Mouse (Mus musculus) lung, postnatal 4 days (tissue): ENCODE results near the gene Zcchc2.
A peak's percentile ranks its signal among the peaks of the same experiment; 100 is the strongest.

Experiments used
- DNase-seq, 2 experiments: peaks; one replicate each; pipeline ENCODE4 v3.0.0; 2021

Gene Zcchc2

GRCm38 (mm10) chr1:106036861-106037599 lies 46.8 kb downstream of the Zcchc2 start:
- peak; percentile 56 to 71 for DNase-seq

- DNase-seq: no peak
These were observed 49.1 kb downstream of the Zcchc2 start for GRCm38 (mm10) chr1:106039326-106039725.

- DNase-seq: no peak
These were observed 50.1 kb downstream of the Zcchc2 start for GRCm38 (mm10) chr1:106040271-106040670.

GRCm38 (mm10) chr1:106042221-106042620 lies 52.0 kb downstream of the Zcchc2 start:
- no peak for DNase-seq

GRCm38 (mm10) chr1:106043053-106043820 lies 53.0 kb downstream of the Zcchc2 start:
- peak; percentile 23 to 41 for DNase-seq

- DNase-seq: no peak
These were observed 58.8 kb downstream of the Zcchc2 start for GRCm38 (mm10) chr1:106049036-106049435.

- no peak for DNase-seq
These were observed 64.8 kb downstream of the Zcchc2 start for GRCm38 (mm10) chr1:106054978-106055377.

- no peak for DNase-seq
These were observed 68.1 kb downstream of the Zcchc2 start for GRCm38 (mm10) chr1:106058355-106058754.

- no peak for DNase-seq
These were observed 69.5 kb downstream of the Zcchc2 start for GRCm38 (mm10) chr1:106059516-106060277.

- DNase-seq: no peak
These were observed 71.1 kb downstream of the Zcchc2 start for GRCm38 (mm10) chr1:106061185-106061910.

- no peak for DNase-seq
These were observed 72.8 kb downstream of the Zcchc2 start for GRCm38 (mm10) chr1:106062891-106063590.

GRCm38 (mm10) chr1:106063591-106064170 lies 73.5 kb downstream of the Zcchc2 start:
- no peak for DNase-seq

GRCm38 (mm10) chr1:106064291-106064690 lies 74.1 kb downstream of the Zcchc2 start:
- DNase-seq: no peak

- no peak for DNase-seq
These were observed 74.5 kb downstream of the Zcchc2 start for GRCm38 (mm10) chr1:106064711-106065110.

- peak; percentile 51 to 85 for DNase-seq
These were observed 75.5 kb downstream of the Zcchc2 start for GRCm38 (mm10) chr1:106065679-106066078.

GRCm38 (mm10) chr1:106067306-106067705 lies 77.1 kb downstream of the Zcchc2 start:
- no peak for DNase-seq

- peak in 1 of 2 experiments; percentile 2 for DNase-seq
These were observed 79.8 kb downstream of the Zcchc2 start for GRCm38 (mm10) chr1:106069867-106070543.

GRCm38 (mm10) chr1:106070814-106071213 lies 80.6 kb downstream of the Zcchc2 start:
- peak in 1 of 2 experiments; percentile 3 for DNase-seq

GRCm38 (mm10) chr1:106071237-106072070 lies 81.2 kb downstream of the Zcchc2 start:
- DNase-seq: peak; percentile 59 to 86

GRCm38 (mm10) chr1:106072071-106072440 lies 81.8 kb downstream of the Zcchc2 start:
- DNase-seq: no peak
